Mouse (Mus musculus): Measurements from ENCODE around the gene Ccdc138. TPM values are rescaled to one million over a fixed set of nuclear protein-coding genes. Genes with fewer than 3 reads are reported as not detected.

The Ccdc138 gene
- polyA plus RNA-seq, 1 experiment from 2014 or later = 11.4 TPM

DNA sequence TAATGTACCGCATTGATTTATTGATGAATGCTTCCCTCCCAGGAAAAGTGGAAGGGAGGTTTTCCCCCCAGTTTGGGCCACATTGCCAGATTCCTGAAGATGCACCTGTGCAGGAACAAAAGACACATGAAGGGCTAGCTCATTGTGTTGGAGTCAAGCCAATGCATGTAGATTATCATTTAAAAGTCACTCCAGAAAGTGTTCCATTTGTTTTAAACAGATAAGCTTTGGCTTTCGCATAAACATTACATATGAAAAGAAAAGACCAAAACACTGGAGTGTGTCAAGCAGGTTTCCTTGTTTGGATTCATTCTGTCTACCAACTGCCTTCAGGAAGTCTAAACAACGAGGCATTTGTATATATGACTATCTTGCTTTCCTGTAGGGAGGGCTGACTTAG, 96.7 kb downstream of the Ccdc138 start:
- no peak overlapping the region for H3K4me3 ChIP-seq (ENCODE audit: low read depth, low read length)
- no peaks in the 10 kb centered on the region for H3K9me3 ChIP-seq (ENCODE audit: low read depth, low read length)
- no peak overlapping the region for H3K9ac ChIP-seq
- H3K27me3 ChIP-seq (ENCODE audit: insufficient read depth, low read length) = no peaks in the 10 kb centered on the region
- no peaks in the 10 kb centered on the region for H3K4me1 ChIP-seq (ENCODE audit: insufficient read depth)
- H3K4me2 ChIP-seq = no peak overlapping the region
- no peak for TF ChIP-seq CTCF (IDR thresholded peaks at IDR 0.05; ENCODE audit: low read depth)
- no peaks in the 10 kb centered on the region for H3K36me3 ChIP-seq (ENCODE audit: insufficient read depth)
- no peak overlapping the region for H3K27ac ChIP-seq (ENCODE audit: low read depth)
- ATAC-seq (ENCODE audit: insufficient read depth) (no peak), DNase-seq (no peak)
- 70% methylated on average over 3 of the region's 3 CpGs for WGBS

DNA sequence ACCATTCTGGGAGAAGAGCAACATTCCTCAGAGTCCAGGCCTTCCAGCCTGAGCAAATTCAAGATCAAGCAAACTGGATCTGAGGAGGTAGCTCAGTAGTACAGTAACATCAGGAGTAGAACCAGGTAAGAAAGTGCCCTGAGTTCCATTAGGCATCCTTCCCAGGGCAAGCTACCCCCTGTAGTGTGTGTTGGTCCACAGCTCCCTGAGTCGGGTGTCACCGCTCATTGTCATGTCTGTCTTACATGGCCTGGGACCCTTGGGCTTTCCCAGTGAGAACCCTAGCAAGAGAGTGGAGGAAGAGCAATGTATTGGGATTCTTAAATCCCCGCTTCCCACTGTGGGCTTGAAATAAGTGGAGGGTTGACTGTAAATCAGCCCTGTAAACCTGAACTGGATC, 97.4 kb downstream of the Ccdc138 start:
- Histone ChIP-seq H3K27ac (ENCODE audit: low read depth) (no peak overlapping the region), H3K9me3 (ENCODE audit: low read depth, low read length) (no peaks in the 10 kb centered on the region), H3K4me3 (ENCODE audit: low read depth, low read length) (no peak overlapping the region), H3K27me3 (ENCODE audit: insufficient read depth, low read length) (no peaks in the 10 kb centered on the region), H3K9ac (no peak overlapping the region), H3K4me1 (ENCODE audit: insufficient read depth) (no peaks in the 10 kb centered on the region), H3K4me2 (no peak overlapping the region), H3K36me3 (ENCODE audit: insufficient read depth) (no peaks in the 10 kb centered on the region)
- ATAC-seq (ENCODE audit: insufficient read depth) (no peak), DNase-seq (no peak)
- no peak for TF ChIP-seq CTCF (IDR thresholded peaks at IDR 0.05; ENCODE audit: low read depth)
- WGBS = 90% methylated on average over 3 of the region's 3 CpGs

DNA sequence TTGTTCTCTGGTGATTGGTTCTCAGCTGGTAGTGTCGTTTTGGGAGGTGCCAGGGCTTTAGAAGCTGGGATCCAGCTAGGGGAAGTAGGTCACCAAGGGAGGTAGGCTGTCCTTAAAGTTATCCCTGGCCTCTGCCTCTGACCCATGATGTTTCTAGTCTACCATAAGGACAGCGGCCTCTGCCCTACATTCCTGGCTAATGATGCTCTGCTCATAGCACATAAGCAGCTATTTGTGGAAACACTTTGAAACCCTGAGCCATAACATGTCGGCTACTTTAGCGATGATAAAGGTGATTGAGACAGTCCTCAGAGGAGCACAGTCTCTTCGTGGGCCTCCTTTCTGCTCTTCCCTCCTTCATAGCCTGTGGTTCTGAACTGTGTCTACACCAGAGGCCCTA, 98.1 kb downstream of the Ccdc138 start:
- DNase-seq = no peak
- Histone ChIP-seq H3K36me3 (ENCODE audit: insufficient read depth) (no peaks in the 10 kb centered on the region), H3K4me1 (ENCODE audit: insufficient read depth) (no peaks in the 10 kb centered on the region), H3K4me3 (ENCODE audit: low read depth, low read length) (no peak overlapping the region), H3K9ac (no peak overlapping the region), H3K27ac (ENCODE audit: low read depth) (no peak overlapping the region), H3K4me2 (no peak overlapping the region), H3K27me3 (ENCODE audit: insufficient read depth, low read length) (no peaks in the 10 kb centered on the region), H3K9me3 (ENCODE audit: low read depth, low read length) (no peaks in the 10 kb centered on the region)
- TF ChIP-seq CTCF (IDR thresholded peaks at IDR 0.05; ENCODE audit: low read depth) = no peak
- 63% methylated on average over 5 of the region's 5 CpGs for WGBS
- no peak for ATAC-seq (ENCODE audit: insufficient read depth)

- Histone ChIP-seq H3K9me3 (ENCODE audit: low read depth, low read length) (no peaks in the 10 kb centered on the region), H3K36me3 (ENCODE audit: insufficient read depth) (no peaks in the 10 kb centered on the region), H3K4me3 (ENCODE audit: low read depth, low read length) (no peak overlapping the region), H3K27ac (ENCODE audit: low read depth) (no peak overlapping the region), H3K4me1 (ENCODE audit: insufficient read depth) (no peaks in the 10 kb centered on the region), H3K9ac (no peak overlapping the region), H3K4me2 (no peak overlapping the region), H3K27me3 (ENCODE audit: insufficient read depth, low read length) (no peaks in the 10 kb centered on the region)
- WGBS = 83% methylated on average over 5 of the region's 5 CpGs
- DNase-seq (no peak), ATAC-seq (ENCODE audit: insufficient read depth) (no peak)
- no peak for TF ChIP-seq CTCF (IDR thresholded peaks at IDR 0.05; ENCODE audit: low read depth)
These were observed 102.4 kb downstream of the Ccdc138 start for GRCm38 (mm10) chr10:58600151-58600550.

GRCm38 (mm10) chr10:58600983-58601382, 103.2 kb downstream of the Ccdc138 start:
- H3K27ac ChIP-seq (ENCODE audit: low read depth) = no peak overlapping the region
- H3K36me3 ChIP-seq (ENCODE audit: insufficient read depth) = no peaks in the 10 kb centered on the region
- ATAC-seq (ENCODE audit: insufficient read depth) (no peak), DNase-seq (no peak)
- H3K4me2 ChIP-seq = no peak overlapping the region
- TF ChIP-seq CTCF (IDR thresholded peaks at IDR 0.05; ENCODE audit: low read depth) = no peak
- no peak overlapping the region for H3K9ac ChIP-seq
- H3K4me1 ChIP-seq (ENCODE audit: insufficient read depth) = no peaks in the 10 kb centered on the region
- no peaks in the 10 kb centered on the region for H3K27me3 ChIP-seq (ENCODE audit: insufficient read depth, low read length)
- no peak overlapping the region for H3K4me3 ChIP-seq (ENCODE audit: low read depth, low read length)
- no peaks in the 10 kb centered on the region for H3K9me3 ChIP-seq (ENCODE audit: low read depth, low read length)
- WGBS = 30% methylated on average over 5 of the region's 5 CpGs

GRCm38 (mm10) chr10:58601431-58601901, 103.7 kb downstream of the Ccdc138 start:
- Histone ChIP-seq H3K27ac (ENCODE audit: low read depth) (no peak overlapping the region), H3K27me3 (ENCODE audit: insufficient read depth, low read length) (no peaks in the 10 kb centered on the region), H3K9ac (no peak overlapping the region), H3K4me3 (ENCODE audit: low read depth, low read length) (no peak overlapping the region), H3K4me2 (no peak overlapping the region), H3K4me1 (ENCODE audit: insufficient read depth) (no peaks in the 10 kb centered on the region), H3K9me3 (ENCODE audit: low read depth, low read length) (no peaks in the 10 kb centered on the region), H3K36me3 (ENCODE audit: insufficient read depth) (no peaks in the 10 kb centered on the region)
- no peak for ATAC-seq (ENCODE audit: insufficient read depth)
- WGBS = 48% methylated on average over 6 of the region's 6 CpGs
- TF ChIP-seq CTCF (IDR thresholded peaks at IDR 0.05; ENCODE audit: low read depth) = no peak
- DNase-seq = peak; percentile 11

DNA sequence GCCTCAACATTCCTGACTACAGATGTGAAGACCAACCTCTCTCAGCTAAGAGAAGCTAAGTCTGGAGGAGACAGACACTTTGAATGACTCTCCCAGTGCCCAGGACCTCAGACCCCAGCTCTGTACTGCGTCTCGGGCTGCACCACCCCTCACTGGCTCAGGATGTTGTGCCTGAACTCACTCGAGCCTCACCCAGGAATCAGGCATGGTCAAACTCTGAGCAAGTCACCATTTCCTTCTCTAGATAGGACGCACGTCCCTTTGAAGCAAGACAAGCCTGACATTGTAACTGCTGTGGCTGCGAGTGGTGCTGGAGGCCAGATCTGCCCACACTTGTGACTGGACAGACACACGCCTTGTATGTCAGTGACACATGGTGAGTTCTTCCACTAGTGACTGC, 104.2 kb downstream of the Ccdc138 start:
- Histone ChIP-seq H3K4me3 (ENCODE audit: low read depth, low read length) (no peak overlapping the region), H3K9ac (no peak overlapping the region), H3K27me3 (ENCODE audit: insufficient read depth, low read length) (no peaks in the 10 kb centered on the region), H3K9me3 (ENCODE audit: low read depth, low read length) (no peaks in the 10 kb centered on the region), H3K4me1 (ENCODE audit: insufficient read depth) (no peaks in the 10 kb centered on the region), H3K4me2 (no peak overlapping the region), H3K36me3 (ENCODE audit: insufficient read depth) (no peaks in the 10 kb centered on the region), H3K27ac (ENCODE audit: low read depth) (no peak overlapping the region)
- DNase-seq (no peak), ATAC-seq (ENCODE audit: insufficient read depth) (no peak)
- WGBS = 74% methylated on average over 7 of the region's 7 CpGs
- no peak for TF ChIP-seq CTCF (IDR thresholded peaks at IDR 0.05; ENCODE audit: low read depth)

DNA sequence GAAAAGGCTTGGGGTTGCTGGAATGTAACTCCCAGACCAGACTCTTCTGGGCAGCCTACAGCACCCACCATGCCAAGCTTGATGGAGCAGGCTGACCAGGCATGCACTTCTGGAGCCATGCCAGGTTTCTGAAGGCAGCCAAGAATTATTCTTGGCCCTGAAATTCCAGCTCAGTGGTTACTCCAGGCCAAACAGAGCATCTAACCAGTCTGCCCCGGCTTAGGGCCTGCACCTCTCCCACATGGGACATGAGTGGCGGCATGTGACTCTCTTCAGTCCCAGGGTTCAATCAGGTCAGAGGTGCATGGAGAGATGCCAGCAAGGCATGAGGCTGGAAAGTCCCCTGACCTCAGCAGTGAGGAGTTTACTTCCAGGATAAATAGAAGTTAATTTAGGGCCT, 107.0 kb downstream of the Ccdc138 start:
- TF ChIP-seq CTCF (IDR thresholded peaks at IDR 0.05; ENCODE audit: low read depth) = no peak
- ATAC-seq (ENCODE audit: insufficient read depth) = peak; percentile 54; the same call in 1 of the 2 replicates
- Histone ChIP-seq H3K4me2 (no peak overlapping the region), H3K27me3 (ENCODE audit: insufficient read depth, low read length) (no peaks in the 10 kb centered on the region), H3K4me3 (ENCODE audit: low read depth, low read length) (no peak overlapping the region), H3K9ac (no peak overlapping the region), H3K4me1 (ENCODE audit: insufficient read depth) (no peaks in the 10 kb centered on the region), H3K9me3 (ENCODE audit: low read depth, low read length) (no peaks in the 10 kb centered on the region), H3K36me3 (ENCODE audit: insufficient read depth) (no peaks in the 10 kb centered on the region), H3K27ac (ENCODE audit: low read depth) (no peak overlapping the region)
- peak; percentile 64 for DNase-seq
- WGBS = 50% methylated on average over 2 of the region's 2 CpGs

Measured in lung, embryonic 14.5 days (tissue).